Mouse (Mus musculus): ENCODE results near the gene Gm10118. TPM values are rescaled to one million over a fixed set of nuclear protein-coding genes. Genes with fewer than 3 reads are reported as not detected.

Gene Gm10118
- 0.05 TPM in 1 of 2 replicates, not detected in the other for polyA plus RNA-seq (2015; fragmentation: Nextera tagmentation; extraction: Ambion mirVana)

DNA sequence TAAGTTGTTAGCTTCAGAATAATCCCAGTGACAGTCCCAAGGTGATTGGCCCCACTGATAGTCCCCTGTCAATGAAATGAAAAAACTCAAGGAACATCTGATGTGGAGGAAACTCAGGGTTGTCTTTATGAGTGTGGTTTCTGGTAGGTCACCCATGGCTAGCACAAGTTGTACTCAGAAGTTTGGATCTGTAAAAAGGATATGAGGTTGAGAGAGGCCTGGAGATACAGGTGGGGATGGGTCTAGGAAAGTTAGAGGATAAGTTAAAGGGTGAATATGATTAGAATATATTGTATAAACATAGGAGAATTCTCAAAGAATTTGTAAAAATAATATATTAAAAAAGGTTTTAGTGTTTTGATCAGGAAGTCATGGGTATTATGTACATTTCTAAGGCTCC, at the start of gene Gm10118:
TSS of gene Gm10118 (minus strand) at position 101 of the 400 bp plus-strand sequence.
- no peaks in the 10 kb centered on the region for H3K4me1 ChIP-seq (ENCODE audit: insufficient read depth, low read depth, low read length)
- DNase-seq (ENCODE audit: low spot score): no peak
- no peaks in the 10 kb centered on the region for H3K27me3 ChIP-seq (replicated peaks; ENCODE audit: insufficient read depth, low read length)
- H3K27ac ChIP-seq (ENCODE audit: low read length): no peak within 1 kb of the TSS
- H3K4me3 ChIP-seq (ENCODE audit: low read depth, low read length): no peak within 1 kb of the TSS
- no peaks in the 10 kb centered on the region for H3K36me3 ChIP-seq (ENCODE audit: insufficient read depth, low read length)
- H3K9ac ChIP-seq (replicated peaks; ENCODE audit: low read depth): no peak within 1 kb of the TSS
- TF ChIP-seq EP300 (IDR thresholded peaks at IDR 0.05) (no peak), CTCF (IDR thresholded peaks at IDR 0.05) (no peak)
- H3K9me3 ChIP-seq (ENCODE audit: low read length): no peaks in the 10 kb centered on the region
- H3K4me2 ChIP-seq (replicated peaks; ENCODE audit: low read depth, low read length): no peak within 1 kb of the TSS
- ATAC-seq: no peak

DNA sequence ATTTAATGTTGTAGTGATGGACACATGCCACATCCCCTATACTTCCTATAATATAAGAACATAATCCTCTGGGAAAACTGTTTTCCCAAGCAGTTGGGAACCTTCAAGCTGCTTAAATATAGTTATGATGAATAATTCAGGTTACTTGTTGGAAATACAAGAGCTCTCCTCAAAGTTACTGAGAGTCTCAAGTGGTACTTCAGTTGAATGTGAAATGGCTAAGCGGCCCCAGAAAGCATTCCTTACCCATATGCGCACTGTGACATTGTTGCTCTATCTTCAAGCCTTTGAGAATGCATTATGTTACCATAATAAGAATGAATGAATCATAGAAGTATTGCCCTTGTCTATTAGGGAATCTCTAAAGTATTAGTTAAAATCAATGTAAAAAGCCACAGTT, 45.1 kb upstream of the Gm10118 start:
- Histone ChIP-seq H3K4me1 (ENCODE audit: insufficient read depth, low read depth, low read length) (no peaks in the 10 kb centered on the region; the same call in 1 of the 2 replicates), H3K4me3 (ENCODE audit: low read depth, low read length) (no peak overlapping the region), H3K9ac (replicated peaks; ENCODE audit: low read depth) (no peak overlapping the region), H3K27me3 (replicated peaks; ENCODE audit: insufficient read depth, low read length) (no peaks in the 10 kb centered on the region), H3K9me3 (ENCODE audit: low read length) (no peaks in the 10 kb centered on the region), H3K27ac (ENCODE audit: low read length) (no peak overlapping the region), H3K36me3 (ENCODE audit: insufficient read depth, low read length) (no peaks in the 10 kb centered on the region), H3K4me2 (replicated peaks; ENCODE audit: low read depth, low read length) (no peak overlapping the region)
- peak; percentile 94 for ATAC-seq
- TF ChIP-seq EP300 (IDR thresholded peaks at IDR 0.05) (peak; percentile 94), CTCF (IDR thresholded peaks at IDR 0.05) (no peak)
- WGBS: 67% methylated on average over 2 of the region's 2 CpGs
- peak; percentile 91 for DNase-seq (ENCODE audit: low spot score)

- Histone ChIP-seq H3K9me3 (ENCODE audit: low read length) (no peaks in the 10 kb centered on the region), H3K4me3 (ENCODE audit: low read depth, low read length) (no peak overlapping the region), H3K27me3 (replicated peaks; ENCODE audit: insufficient read depth, low read length) (no peaks in the 10 kb centered on the region), H3K36me3 (ENCODE audit: insufficient read depth, low read length) (no peaks in the 10 kb centered on the region), H3K9ac (replicated peaks; ENCODE audit: low read depth) (no peak overlapping the region), H3K4me2 (replicated peaks; ENCODE audit: low read depth, low read length) (no peak overlapping the region), H3K27ac (ENCODE audit: low read length) (0 out of 2 replicates have a peak overlapping the region, but pooled peaks have one; percentile 47), H3K4me1 (ENCODE audit: insufficient read depth, low read depth, low read length) (no peaks in the 10 kb centered on the region)
- ATAC-seq (peak; percentile 82), DNase-seq (ENCODE audit: low spot score) (peak; percentile 64)
- TF ChIP-seq CTCF (IDR thresholded peaks at IDR 0.05) (no peak), EP300 (IDR thresholded peaks at IDR 0.05) (0 out of 2 replicates have a peak, but pooled peaks have one; percentile 25)
- 18% methylated on average over 6 of the region's 7 CpGs for WGBS
Observed at GRCm38 (mm10) chr10:63954308-63954930, 27.2 kb upstream of the Gm10118 start.

DNA sequence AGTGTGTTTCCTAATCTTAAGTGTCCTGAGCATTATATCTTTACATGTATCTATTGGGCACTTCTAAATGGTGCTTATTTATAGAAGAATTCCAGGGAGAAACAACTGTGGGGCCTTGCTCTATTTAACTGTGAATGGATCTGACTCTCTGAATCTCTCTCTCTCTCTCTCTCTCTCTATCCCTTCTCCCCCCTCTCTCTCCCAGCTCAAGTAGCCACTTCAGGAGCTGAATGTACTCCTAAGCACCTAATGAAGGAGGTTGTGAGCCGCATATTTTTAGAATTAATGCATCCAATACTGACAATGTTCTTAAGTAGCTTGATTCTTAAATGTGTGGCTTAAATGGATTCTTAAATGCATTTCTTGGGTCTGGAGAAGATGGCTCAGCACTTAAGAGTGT, 24.2 kb upstream of the Gm10118 start:
- peak; percentile 57; the same call in 1 of the 2 replicates for ATAC-seq
- peak; percentile 40 for DNase-seq (ENCODE audit: low spot score)
- Histone ChIP-seq H3K27me3 (replicated peaks; ENCODE audit: insufficient read depth, low read length) (no peaks in the 10 kb centered on the region), H3K27ac (ENCODE audit: low read length) (no peak overlapping the region), H3K9me3 (ENCODE audit: low read length) (no peaks in the 10 kb centered on the region), H3K4me1 (ENCODE audit: insufficient read depth, low read depth, low read length) (no peaks in the 10 kb centered on the region), H3K9ac (replicated peaks; ENCODE audit: low read depth) (no peak overlapping the region), H3K4me2 (replicated peaks; ENCODE audit: low read depth, low read length) (no peak overlapping the region), H3K36me3 (ENCODE audit: insufficient read depth, low read length) (no peaks in the 10 kb centered on the region), H3K4me3 (ENCODE audit: low read depth, low read length) (no peak overlapping the region)
- 56% methylated on average over 1 of the region's 1 CpGs for WGBS
- TF ChIP-seq EP300 (IDR thresholded peaks at IDR 0.05) (no peak), CTCF (IDR thresholded peaks at IDR 0.05) (no peak)

DNA sequence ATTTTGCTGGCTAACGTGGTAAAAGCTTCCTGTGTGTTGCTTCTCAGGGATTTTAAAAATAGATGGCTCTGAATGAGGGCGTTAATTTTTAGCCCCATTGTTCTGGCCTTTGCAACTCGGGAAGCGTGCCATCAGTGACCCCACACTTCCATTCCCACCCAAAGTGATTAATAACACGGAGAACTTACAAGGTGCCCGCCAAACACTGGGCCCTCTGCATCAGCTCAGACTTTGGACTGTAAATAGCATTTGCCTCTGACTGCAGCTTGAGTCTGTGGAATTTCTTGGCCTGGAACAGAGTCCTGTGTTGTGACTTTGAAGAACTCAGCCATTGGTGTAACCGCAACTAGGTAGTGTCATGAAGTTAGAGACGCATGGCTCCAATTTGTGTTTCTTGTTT, 23.6 kb upstream of the Gm10118 start:
- H3K4me2 ChIP-seq (replicated peaks; ENCODE audit: low read depth, low read length): no peak overlapping the region
- H3K9me3 ChIP-seq (ENCODE audit: low read length): no peaks in the 10 kb centered on the region
- DNase-seq (ENCODE audit: low spot score) (no peak), ATAC-seq (0 out of 2 replicates have a peak, but pooled peaks have one; percentile 20)
- H3K27me3 ChIP-seq (replicated peaks; ENCODE audit: insufficient read depth, low read length): no peaks in the 10 kb centered on the region
- WGBS: 37% methylated on average over 8 of the region's 8 CpGs
- H3K36me3 ChIP-seq (ENCODE audit: insufficient read depth, low read length): no peaks in the 10 kb centered on the region
- no peak overlapping the region for H3K9ac ChIP-seq (replicated peaks; ENCODE audit: low read depth)
- no peaks in the 10 kb centered on the region for H3K4me1 ChIP-seq (ENCODE audit: insufficient read depth, low read depth, low read length)
- no peak for TF ChIP-seq EP300 (IDR thresholded peaks at IDR 0.05)
- no peak for TF ChIP-seq CTCF (IDR thresholded peaks at IDR 0.05)
- H3K4me3 ChIP-seq (ENCODE audit: low read depth, low read length): no peak overlapping the region
- H3K27ac ChIP-seq (ENCODE audit: low read length): no peak overlapping the region

GRCm38 (mm10) chr10:63947266-63947665, 20.0 kb upstream of the Gm10118 start:
- ATAC-seq (no peak), DNase-seq (ENCODE audit: low spot score) (no peak)
- Histone ChIP-seq H3K9me3 (ENCODE audit: low read length) (no peaks in the 10 kb centered on the region), H3K4me1 (ENCODE audit: insufficient read depth, low read depth, low read length) (no peaks in the 10 kb centered on the region), H3K4me2 (replicated peaks; ENCODE audit: low read depth, low read length) (no peak overlapping the region), H3K9ac (replicated peaks; ENCODE audit: low read depth) (no peak overlapping the region), H3K27me3 (replicated peaks; ENCODE audit: insufficient read depth, low read length) (no peaks in the 10 kb centered on the region), H3K4me3 (ENCODE audit: low read depth, low read length) (no peak overlapping the region), H3K36me3 (ENCODE audit: insufficient read depth, low read length) (no peaks in the 10 kb centered on the region), H3K27ac (ENCODE audit: low read length) (no peak overlapping the region)
- TF ChIP-seq CTCF (IDR thresholded peaks at IDR 0.05) (no peak), EP300 (IDR thresholded peaks at IDR 0.05) (no peak)
- WGBS: 71% methylated on average over 4 of the region's 4 CpGs

Measured in lung, postnatal 0 days (tissue).